Mouse (Mus musculus) ZHBTc4 (cell line): ENCODE measurements around the gene Zc3h10.
"Not testable (repeated sequence)": the region's sequence is repeated elsewhere in the genome, so short reads cannot be mapped to it uniquely, and the experiment has no call there.

Experiments
- DNase-seq: peaks from one replicate; pipeline ENCODE4 v3.0.0-alpha.2; 2011; ENCODE audit warnings: low read depth, low spot score

Zc3h10 gene

GRCm38 (mm10) chr10:128497134-128497737, 50.3 kb downstream of the Zc3h10 start:
- DNase-seq: no peak

GRCm38 (mm10) chr10:128496509-128497077, 51.0 kb downstream of the Zc3h10 start:
- no peak for DNase-seq

GRCm38 (mm10) chr10:128495903-128496302, 51.7 kb downstream of the Zc3h10 start:
- no peak for DNase-seq

- no peak for DNase-seq
These were observed 52.3 kb downstream of the Zc3h10 start for GRCm38 (mm10) chr10:128495270-128495669.

GRCm38 (mm10) chr10:128494667-128495245, 52.8 kb downstream of the Zc3h10 start:
- DNase-seq: no peak

- peak; percentile 99 for DNase-seq
These were observed 53.6 kb downstream of the Zc3h10 start, which contains the start of gene Myl6 for GRCm38 (mm10) chr10:128493695-128494666. Gene Myl6, minus strand, starts transcription at chr10:128494145.

- no peak for DNase-seq
These were observed 54.3 kb downstream of the Zc3h10 start for GRCm38 (mm10) chr10:128493319-128493694.

GRCm38 (mm10) chr10:128492633-128493311, 54.8 kb downstream of the Zc3h10 start:
- DNase-seq: peak; percentile 78

GRCm38 (mm10) chr10:128492051-128492450, 55.5 kb downstream of the Zc3h10 start:
- DNase-seq: not testable (repeated sequence)
